8 mouse cellular contexts compared by ENCODE assay signal in the genomic region with DNA sequence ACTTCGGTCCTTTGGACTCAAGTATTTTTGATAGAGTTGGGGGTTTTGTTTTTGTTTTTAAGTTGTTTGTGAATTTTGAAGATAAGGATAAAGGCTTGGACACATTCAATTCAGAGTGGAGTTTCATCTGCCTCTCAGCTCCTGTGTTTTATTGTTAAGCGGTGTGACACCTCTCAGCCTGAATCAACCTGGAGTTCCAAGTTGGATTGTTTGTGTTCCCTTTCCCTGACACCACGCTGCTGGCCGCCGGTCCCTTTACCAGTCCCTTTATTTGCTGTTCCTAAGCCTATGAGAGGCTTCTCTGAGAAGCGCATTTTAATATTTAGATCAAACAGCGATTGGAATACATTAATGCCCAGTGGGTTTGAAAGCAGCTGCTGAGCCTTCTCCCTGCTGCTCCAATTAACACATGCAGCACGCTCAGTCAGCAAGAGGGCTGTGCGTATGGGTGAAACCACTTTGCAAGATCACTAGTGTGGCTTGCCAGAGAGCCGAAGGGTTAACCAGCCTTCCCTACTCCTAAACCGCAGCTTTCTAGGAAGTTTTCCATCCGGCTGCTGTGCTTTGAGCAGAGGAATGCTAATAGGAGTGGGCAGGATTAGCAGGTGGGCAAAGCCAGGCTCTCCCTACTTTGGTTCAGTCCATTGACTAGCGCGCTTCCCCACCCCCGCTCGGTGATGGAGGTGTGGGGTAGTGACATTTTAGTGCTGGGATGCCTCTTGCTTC.
DNase-seq lines count a peak whose midpoint lies in the region; ATAC-seq and TF ChIP-seq lines count a peak whose summit lies in the region.

No protein-coding gene starts in this region.

- H3K9ac ChIP-seq in limb, embryonic 12.5 days (replicated peaks) = no peak overlapping the region

- peak; percentile 71; the same call in 1 of the 2 replicates for ATAC-seq in limb, embryonic 12.5 days (ENCODE audit: insufficient number of reproducible peaks, insufficient read depth, low FRiP score, low TSS enrichment, low read depth)

- H3K4me2 ChIP-seq in limb, embryonic 12.5 days = peak overlapping the region; percentile 80

- 3% methylated on average over 16 of the region's 16 CpGs for WGBS in kidney, adult 2 months
- WGBS in limb, embryonic 12.5 days = 2% methylated on average over 16 of the region's 16 CpGs

- 0 out of 2 replicates have a peak overlapping the region, but pooled peaks have one; percentile 14 for H3K4me3 ChIP-seq in embryonic fibroblast, embryonic 13.5 days (ENCODE audit: insufficient read depth, low read length)
- peak overlapping the region; percentile 28 for H3K4me3 ChIP-seq in kidney, adult 2 months (ENCODE audit: insufficient read depth, low read depth, low read length)
- H3K4me3 ChIP-seq in limb, embryonic 12.5 days (replicated peaks) = peak overlapping the region; percentile 36

- no peaks in the 10 kb centered on the region for H3K27me3 ChIP-seq in kidney, adult 2 months (replicated peaks; ENCODE audit: control insufficient read depth, insufficient read depth, low read length)
- peaks cover 42% of the 10 kb centered on the region for H3K27me3 ChIP-seq in limb, embryonic 12.5 days

- no peak overlapping the region for H3K27ac ChIP-seq in embryonic fibroblast, embryonic 13.5 days (ENCODE audit: insufficient read depth, low read length)
- H3K27ac ChIP-seq in kidney, adult 2 months (ENCODE audit: insufficient read depth, low read depth, low read length) = no peak overlapping the region
- H3K27ac ChIP-seq in limb, embryonic 12.5 days = no peak overlapping the region

- H3K36me3 ChIP-seq in kidney, adult 2 months (ENCODE audit: control insufficient read depth, insufficient read depth, low read length) = no peaks in the 10 kb centered on the region
- H3K36me3 ChIP-seq in limb, embryonic 12.5 days = no peaks in the 10 kb centered on the region

- DNase-seq in kidney, adult 18-20 months = peak; percentile 16
- no peak for DNase-seq in kidney, adult 8-10 months
- DNase-seq in kidney, adult 2 months = peak; percentile 12
- peak; percentile 37 for DNase-seq in retina, postnatal 7 days (ENCODE audit: low read depth, low spot score)
- no peak for DNase-seq in T-cell, adult 2 months (ENCODE audit: low spot score)
- no peak for DNase-seq in urinary bladder, adult 2 months (ENCODE audit: low spot score)

- peaks cover 3% of the 10 kb centered on the region; the same call in 1 of the 2 replicates for H3K4me1 ChIP-seq in embryonic fibroblast, embryonic 13.5 days (ENCODE audit: control insufficient read depth, insufficient read depth, low read length)
- no peaks in the 10 kb centered on the region for H3K4me1 ChIP-seq in kidney, adult 2 months (ENCODE audit: control insufficient read depth, insufficient read depth, low read length)
- peaks cover 28% of the 10 kb centered on the region for H3K4me1 ChIP-seq in limb, embryonic 12.5 days (replicated peaks)

- TF ChIP-seq CTCF in embryonic fibroblast, embryonic 13.5 days (IDR thresholded peaks at IDR 0.05; ENCODE audit: borderline replicate concordance, insufficient read depth, low read length) = no peak
- no peak for TF ChIP-seq CTCF in kidney, adult 2 months (conservative IDR thresholded peaks at IDR 0.05; ENCODE audit: insufficient read depth, insufficient read length, low read depth, low read length)

- no peak for TF ChIP-seq POLR2A in embryonic fibroblast, embryonic 13.5 days (IDR thresholded peaks at IDR 0.05; ENCODE audit: low read depth, low read length)
- no peak for TF ChIP-seq POLR2A in kidney, adult 2 months (IDR thresholded peaks at IDR 0.05; ENCODE audit: low read depth, low read length)

- H3K9me3 ChIP-seq in limb, embryonic 12.5 days = no peaks in the 10 kb centered on the region

Comparison
In these comparisons a context has a peak if more than half of its experiments do, and no peak if none do; other contexts are left out.
1. DNase-seq: peak in kidney, adult 18-20 months (single experiment), kidney, adult 2 months (single experiment) and retina, postnatal 7 days (single experiment); none in kidney, adult 8-10 months (0 of 2), T-cell, adult 2 months (single experiment) and urinary bladder, adult 2 months (single experiment).
2. Peak in every context shown above with its lines, with median percentiles within 50 percentile points of each other: H3K4me3 ChIP-seq.